Mouse (Mus musculus) intestine, embryonic 14.5 days (tissue): ENCODE data around the gene Zmynd12. TPM values are rescaled to one million over a fixed set of nuclear protein-coding genes. Genes with fewer than 3 reads are reported as not detected.

Source experiments
- ATAC-seq: fragments of 200-750 bp; cut with Nextera tagmentation; replicated peaks from 2 replicates; pipeline ENCODE4 v1.8.0; 2017; ENCODE audit warnings: low read depth, moderate number of reproducible peaks, moderate TSS enrichment, moderate library complexity; ENCODE audit not compliant: low FRiP score, low TSS enrichment
- DNase-seq: peaks from one replicate; pipeline ENCODE4 v3.0.0-alpha.2; 2018; ENCODE audit warnings: low spot score
- H3K27ac ChIP-seq: fragments of 300-500 bp; sonication (generic); 2 replicates; pipeline ENCODE4 v1.5.1; 2014; ENCODE audit warnings: low read depth, mild to moderate bottlenecking, control low read depth
- H3K27me3 ChIP-seq: fragments of 300-500 bp; sonication (generic); replicated peaks from 2 replicates; pipeline ENCODE4 v1.6.1; 2014; ENCODE audit warnings: low read length, control low read depth; ENCODE audit not compliant: control insufficient read depth, insufficient read depth
- H3K36me3 ChIP-seq: fragments of 300-500 bp; sonication (generic); 2 replicates; pipeline ENCODE4 v1.6.1; 2014; ENCODE audit warnings: low read length, control low read depth; ENCODE audit not compliant: control insufficient read depth, insufficient read depth
- H3K4me1 ChIP-seq: fragments of 300-500 bp; sonication (generic); replicated peaks from 2 replicates; pipeline ENCODE4 v1.6.1; 2014; ENCODE audit warnings: low read length, control low read depth, mixed read lengths; ENCODE audit not compliant: control insufficient read depth, insufficient read depth
- H3K4me2 ChIP-seq: fragments of 300-500 bp; sonication (generic); 2 replicates; pipeline ENCODE4 v1.6.1; 2014; ENCODE audit warnings: low read length
- H3K4me3 ChIP-seq: fragments of 300-500 bp; sonication (generic); 2 replicates; pipeline ENCODE4 v1.5.1; 2014; ENCODE audit warnings: low read depth, low read length, control low read depth, mixed read lengths
- H3K9ac ChIP-seq: fragments of 300-500 bp; sonication (generic); 2 replicates; pipeline ENCODE4 v1.6.1; 2014; ENCODE audit warnings: mild to moderate bottlenecking, low read length
- H3K9me3 ChIP-seq: fragments of 300-500 bp; sonication (generic); 2 replicates; pipeline ENCODE4 v1.6.1; 2016; ENCODE audit warnings: low read length, control low read depth; ENCODE audit not compliant: control insufficient read depth
- WGBS: fragments of 180-500 bp; shearing (Covaris S2); extraction: QIAGEN DNeasy Blood & Tissue Kit; methylation state at CpG from one replicate; pipeline ENCODE4 v1.1.7; 2014; 5-methylcytosine and 5-hydroxymethylcytosine counted together
- polyA plus RNA-seq: library from polyadenylated mRNA; unstranded; fragments of >200 nt; fragmentation: Nextera tagmentation; extraction: Ambion mirVana; gene quantifications from 2 replicates; pipeline ENCODE4 v1.2.1, GENCODE M21; 2014

Zmynd12 gene
- 0.12 and 0.28 TPM in 2 replicates for polyA plus RNA-seq

DNA sequence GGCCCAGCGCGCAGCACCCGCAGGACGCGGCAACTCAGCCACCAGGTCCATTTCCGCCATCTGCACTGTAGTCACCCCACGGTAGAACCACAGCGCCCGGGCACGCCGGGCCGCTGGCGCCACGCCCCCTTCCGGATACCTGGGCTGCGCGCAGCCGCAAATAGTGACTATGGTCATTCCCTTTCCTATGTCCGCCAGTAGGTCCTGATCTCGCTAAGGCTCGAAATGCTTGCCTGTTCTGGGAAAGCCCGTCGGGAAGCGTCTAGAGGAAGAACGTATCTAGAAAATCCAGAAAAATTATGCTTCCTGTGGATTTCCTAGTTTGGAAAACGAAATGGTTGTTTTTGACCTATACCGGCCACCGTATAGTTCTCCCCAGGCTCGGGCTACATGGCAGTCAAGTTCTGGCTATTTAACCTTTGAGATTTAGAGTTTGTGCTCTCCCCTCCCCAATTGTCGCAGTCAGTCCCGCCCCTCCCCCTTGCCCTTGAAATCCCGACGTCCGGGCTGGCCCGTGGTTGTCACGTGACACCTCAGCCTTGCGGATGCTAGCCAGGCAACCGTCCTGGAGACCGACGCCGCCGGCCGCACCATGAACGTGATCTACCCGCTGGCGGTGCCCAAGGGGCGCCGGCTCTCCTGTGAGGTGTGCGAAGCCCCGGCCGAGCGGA lies at the start of gene Zmynd12, which contains the start of gene Ppcs:
Zmynd12 (plus strand) TSS at position 521 of the 671 bp plus-strand sequence.
Ppcs (minus strand) TSS at position 127 of the 671 bp plus-strand sequence.
- H3K27ac ChIP-seq: peak within 1 kb of the TSS; percentile 86
- H3K9me3 ChIP-seq: no peaks in the 10 kb centered on the region
- H3K4me3 ChIP-seq: peak within 1 kb of the TSS; percentile 63
- under 1% methylated on average over 52 of the region's 52 CpGs for WGBS
- no peaks in the 10 kb centered on the region for H3K27me3 ChIP-seq
- H3K4me1 ChIP-seq: peaks cover 8% of the 10 kb centered on the region
- no peaks in the 10 kb centered on the region for H3K36me3 ChIP-seq
- peak; percentile 97 for ATAC-seq
- peak within 1 kb of the TSS; percentile 68 for H3K4me2 ChIP-seq
- peak; percentile 93 for DNase-seq
- peak within 1 kb of the TSS; percentile 62 for H3K9ac ChIP-seq

DNA sequence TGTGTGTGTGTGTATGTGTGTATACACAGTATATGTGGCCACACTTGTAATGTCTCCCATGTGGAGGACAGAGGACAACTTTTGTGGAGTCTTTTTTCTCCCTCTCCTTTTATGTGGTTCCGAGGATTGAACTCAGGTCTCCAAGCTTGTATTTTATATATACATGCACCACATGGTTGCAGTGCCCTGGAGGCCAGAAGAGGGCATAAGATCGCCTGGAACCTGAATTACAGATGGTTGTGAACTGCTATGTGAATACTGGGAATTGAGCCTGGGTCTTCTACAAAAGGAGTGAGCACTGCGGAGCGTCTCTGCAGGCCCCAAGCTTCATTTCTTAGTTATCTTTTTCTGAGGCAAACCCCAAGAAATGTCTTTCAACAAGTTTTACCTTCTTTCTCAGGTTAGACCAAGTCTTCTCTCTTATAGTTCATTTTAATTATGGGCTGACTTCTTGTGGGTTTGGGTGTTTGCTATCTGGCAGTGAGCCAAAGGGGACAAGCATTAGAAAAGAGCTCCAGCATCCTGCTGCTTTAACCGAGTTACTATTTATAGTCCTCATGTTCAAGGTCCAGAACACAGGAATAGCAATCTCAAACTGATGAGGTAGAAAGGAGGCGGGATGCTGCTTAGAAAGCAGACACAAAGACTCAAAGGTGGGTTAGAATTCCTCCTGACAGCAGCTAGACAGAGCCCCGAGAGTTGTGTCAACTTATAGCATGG lies 41.0 kb upstream of the Zmynd12 start:
- DNase-seq: no peak
- 75% methylated on average over 7 of the region's 7 CpGs for WGBS
- Histone ChIP-seq H3K4me1 (no peaks in the 10 kb centered on the region), H3K9me3 (no peaks in the 10 kb centered on the region), H3K9ac (no peak overlapping the region), H3K36me3 (no peaks in the 10 kb centered on the region), H3K27me3 (no peaks in the 10 kb centered on the region), H3K4me3 (no peak overlapping the region), H3K27ac (no peak overlapping the region), H3K4me2 (no peak overlapping the region)
- ATAC-seq: no peak

DNA sequence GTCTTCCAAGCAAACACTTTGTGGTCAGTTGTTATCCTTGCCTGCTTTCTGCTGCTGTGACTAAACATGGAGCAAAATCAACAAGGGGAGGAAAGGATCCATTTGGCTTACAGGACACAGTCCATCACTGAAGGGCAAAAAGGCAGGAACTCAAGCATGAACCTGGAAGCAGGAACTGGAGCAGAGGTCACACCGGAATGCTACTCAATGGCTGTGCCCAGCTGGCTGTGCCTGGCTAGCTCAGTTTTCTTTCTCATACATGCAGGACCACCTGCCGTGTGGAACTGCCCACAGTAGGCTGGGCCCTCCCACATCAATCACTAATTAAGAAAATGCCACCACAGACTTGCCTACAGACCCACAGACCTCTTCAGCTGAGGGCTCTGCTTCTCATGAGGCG lies 33.4 kb upstream of the Zmynd12 start:
- no peak overlapping the region for H3K9ac ChIP-seq
- no peak for ATAC-seq
- H3K4me3 ChIP-seq: no peak overlapping the region
- DNase-seq: no peak
- H3K27ac ChIP-seq: no peak overlapping the region
- no peaks in the 10 kb centered on the region for H3K36me3 ChIP-seq
- H3K27me3 ChIP-seq: no peaks in the 10 kb centered on the region
- 0 out of 2 replicates have a peak, but pooled peaks cover 3% of the 10 kb centered on the region for H3K9me3 ChIP-seq
- WGBS: 67% methylated on average over 3 of the region's 3 CpGs
- H3K4me1 ChIP-seq: no peaks in the 10 kb centered on the region
- no peak overlapping the region for H3K4me2 ChIP-seq

DNA sequence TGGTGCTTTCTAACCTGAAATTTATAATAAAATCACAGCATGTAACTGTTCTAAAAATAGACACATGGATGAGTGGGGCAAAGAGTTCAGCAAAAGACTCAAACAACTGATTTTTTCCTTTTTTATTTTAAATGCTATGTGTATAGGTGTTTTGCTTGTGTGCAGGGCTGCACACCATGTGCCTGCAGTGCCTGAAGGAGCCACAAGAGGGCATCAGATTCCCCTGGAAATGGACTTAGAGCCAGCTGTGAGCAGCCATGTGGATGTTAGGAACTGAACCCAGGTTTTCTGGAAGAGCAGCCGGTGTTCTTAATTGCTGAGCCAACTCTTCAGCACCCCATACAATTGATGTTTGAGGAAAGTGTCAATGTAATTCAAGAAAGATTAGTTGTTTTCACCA lies 32.2 kb upstream of the Zmynd12 start:
- H3K36me3 ChIP-seq: no peaks in the 10 kb centered on the region
- no peaks in the 10 kb centered on the region for H3K27me3 ChIP-seq
- H3K4me2 ChIP-seq: no peak overlapping the region
- DNase-seq (peak; percentile 56), ATAC-seq (no peak)
- H3K4me1 ChIP-seq: no peaks in the 10 kb centered on the region
- no peak overlapping the region for H3K27ac ChIP-seq
- H3K9me3 ChIP-seq: 0 out of 2 replicates have a peak, but pooled peaks cover 3% of the 10 kb centered on the region
- H3K9ac ChIP-seq: no peak overlapping the region
- no peak overlapping the region for H3K4me3 ChIP-seq
- 79% methylated on average over 1 of the region's 1 CpGs for WGBS

DNA sequence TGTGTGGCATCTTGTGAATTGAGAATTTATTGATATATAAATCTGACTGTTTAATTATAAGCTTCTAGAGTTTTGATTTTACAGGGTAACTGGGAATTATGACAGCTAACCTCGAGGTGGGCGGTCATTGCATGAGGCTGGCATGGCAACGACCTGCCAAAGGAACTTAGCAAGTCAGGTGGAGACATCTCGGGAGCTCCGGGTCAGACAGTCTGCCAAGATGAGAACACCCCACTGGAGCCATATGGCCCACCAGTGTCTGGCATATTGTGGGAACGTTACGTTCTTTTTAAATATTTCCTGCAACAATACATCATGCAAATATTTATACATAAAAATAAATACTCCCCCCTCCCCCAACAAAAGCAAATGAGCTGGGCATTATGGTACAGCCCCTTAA lies 23.9 kb upstream of the Zmynd12 start:
- Histone ChIP-seq H3K4me3 (no peak overlapping the region), H3K4me2 (no peak overlapping the region), H3K9me3 (peaks cover 11% of the 10 kb centered on the region; the same call in 1 of the 2 replicates), H3K9ac (no peak overlapping the region), H3K27me3 (no peaks in the 10 kb centered on the region), H3K4me1 (no peaks in the 10 kb centered on the region), H3K36me3 (no peaks in the 10 kb centered on the region), H3K27ac (no peak overlapping the region)
- ATAC-seq (no peak), DNase-seq (no peak)
- 77% methylated on average over 7 of the region's 7 CpGs for WGBS

DNA sequence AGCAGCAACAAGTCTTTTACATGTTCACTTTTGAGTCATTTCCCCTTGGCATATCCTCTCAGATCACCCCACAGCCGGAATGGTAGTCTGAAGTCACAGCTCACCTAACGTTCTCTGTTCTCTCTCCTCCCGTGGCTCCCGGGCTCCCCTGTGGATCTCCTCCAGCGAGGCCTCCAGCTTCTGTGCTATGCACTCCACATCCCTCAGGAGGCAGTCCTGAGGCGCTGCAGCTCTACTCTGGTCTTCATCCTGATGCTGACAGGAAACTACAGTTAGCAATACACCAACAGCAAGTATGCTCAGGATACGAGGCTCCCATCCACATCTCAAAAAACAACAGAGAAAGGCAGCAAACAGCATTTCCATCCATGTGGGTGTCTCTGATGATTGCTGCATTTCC lies 21.7 kb upstream of the Zmynd12 start:
- H3K9ac ChIP-seq: no peak overlapping the region
- no peak overlapping the region for H3K4me2 ChIP-seq
- no peaks in the 10 kb centered on the region for H3K36me3 ChIP-seq
- no peaks in the 10 kb centered on the region for H3K4me1 ChIP-seq
- no peak overlapping the region for H3K4me3 ChIP-seq
- WGBS: 58% methylated on average over 7 of the region's 7 CpGs
- no peak overlapping the region for H3K27ac ChIP-seq
- H3K27me3 ChIP-seq: no peaks in the 10 kb centered on the region
- peaks cover 11% of the 10 kb centered on the region; the same call in 1 of the 2 replicates for H3K9me3 ChIP-seq
- DNase-seq: no peak
- no peak for ATAC-seq

DNA sequence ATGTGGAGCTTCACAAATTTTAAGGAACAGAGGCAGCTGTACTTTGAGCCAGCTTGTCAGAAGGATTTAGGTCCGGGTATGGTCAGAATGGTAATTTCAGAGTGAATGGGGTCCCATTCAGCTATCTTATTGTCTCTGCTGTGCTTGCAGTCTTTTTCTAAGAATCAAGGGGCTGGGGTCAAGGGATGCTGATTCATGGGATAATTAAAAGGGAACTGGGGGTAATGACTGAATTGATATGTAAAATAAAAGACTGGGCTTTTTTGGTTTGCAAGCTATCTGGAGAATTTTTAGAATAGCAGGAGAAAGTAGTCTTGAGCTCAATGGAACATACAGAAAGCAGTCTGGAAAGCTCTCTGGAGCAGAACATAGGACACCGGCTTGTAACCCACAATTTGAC lies 19.2 kb upstream of the Zmynd12 start:
- WGBS: 92% methylated on average over 2 of the region's 2 CpGs
- no peaks in the 10 kb centered on the region for H3K27me3 ChIP-seq
- no peak overlapping the region for H3K9ac ChIP-seq
- no peak overlapping the region for H3K4me3 ChIP-seq
- no peaks in the 10 kb centered on the region for H3K4me1 ChIP-seq
- peaks cover 11% of the 10 kb centered on the region; the same call in 1 of the 2 replicates for H3K9me3 ChIP-seq
- H3K4me2 ChIP-seq: no peak overlapping the region
- H3K36me3 ChIP-seq: no peaks in the 10 kb centered on the region
- H3K27ac ChIP-seq: no peak overlapping the region
- ATAC-seq (no peak), DNase-seq (no peak)

DNA sequence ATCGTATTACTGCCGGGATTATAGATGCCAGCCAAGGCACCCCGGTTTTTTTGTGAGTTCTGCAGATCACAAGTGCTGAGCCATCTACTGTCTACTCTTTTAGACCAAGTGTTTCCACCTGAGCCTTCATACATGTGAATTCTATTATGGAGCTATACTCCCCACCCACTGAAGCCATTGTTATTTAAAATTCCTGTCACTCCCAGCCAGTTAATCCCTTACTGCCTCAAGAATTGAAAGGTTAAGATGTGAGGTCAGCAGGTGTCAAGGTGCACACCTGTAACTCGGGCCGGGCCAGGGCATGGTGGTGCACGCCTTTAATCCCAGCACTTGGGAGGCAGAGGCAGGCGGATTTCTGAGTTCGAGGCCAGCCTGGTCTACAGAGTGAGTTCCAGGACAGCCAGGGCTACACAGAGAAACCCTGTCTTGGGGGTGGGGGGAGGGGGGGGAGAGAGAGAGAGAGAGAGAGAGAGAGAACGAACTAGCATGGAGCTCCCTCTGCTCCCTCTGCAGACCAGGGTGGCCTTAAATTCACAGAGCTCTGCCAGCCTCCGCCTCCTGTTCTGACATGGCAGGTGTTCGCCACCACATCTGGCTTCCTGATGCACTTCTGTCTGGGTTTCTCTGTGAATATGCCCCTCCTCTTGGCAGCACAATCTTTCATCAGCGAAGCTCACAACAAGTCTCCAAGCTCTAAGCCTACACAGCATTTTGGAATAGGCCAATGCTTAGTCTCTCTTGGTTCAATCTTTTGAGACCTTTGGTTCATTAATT lies 10.6 kb upstream of the Zmynd12 start:
- Histone ChIP-seq H3K4me2 (no peak overlapping the region), H3K27me3 (no peaks in the 10 kb centered on the region), H3K4me3 (no peak overlapping the region), H3K9ac (no peak overlapping the region), H3K4me1 (no peaks in the 10 kb centered on the region), H3K27ac (no peak overlapping the region), H3K36me3 (no peaks in the 10 kb centered on the region), H3K9me3 (no peaks in the 10 kb centered on the region)
- DNase-seq (no peak), ATAC-seq (no peak)
- WGBS: 75% methylated on average over 12 of the region's 12 CpGs
